Mouse (Mus musculus): ENCODE data around the gene Gm6588. TPM values are rescaled to one million over a fixed set of nuclear protein-coding genes. Genes with fewer than 3 reads are reported as not detected.

The Gm6588 gene
- total RNA-seq, 2 experiments from 2014 or later, result not detected

- no peak for ATAC-seq (replicated peaks; ENCODE audit: low FRiP score, poor library complexity, severe bottlenecking)
Observed at GRCm38 (mm10) chr5:112468986-112469581, 19.9 kb downstream of the Gm6588 start.

GRCm38 (mm10) chr5:112470144-112470543, 20.9 kb downstream of the Gm6588 start:
- no peak for ATAC-seq (replicated peaks; ENCODE audit: low FRiP score, poor library complexity, severe bottlenecking)

GRCm38 (mm10) chr5:112473453-112473852, 24.2 kb downstream of the Gm6588 start:
- no peak for ATAC-seq (replicated peaks; ENCODE audit: low FRiP score, poor library complexity, severe bottlenecking)

- no peak for ATAC-seq (replicated peaks; ENCODE audit: low FRiP score, poor library complexity, severe bottlenecking)
Observed at GRCm38 (mm10) chr5:112481946-112482410, 32.8 kb downstream of the Gm6588 start.

GRCm38 (mm10) chr5:112482551-112482950, 33.3 kb downstream of the Gm6588 start:
- no peak for ATAC-seq (replicated peaks; ENCODE audit: low FRiP score, poor library complexity, severe bottlenecking)

GRCm38 (mm10) chr5:112483030-112483429, 33.8 kb downstream of the Gm6588 start:
- no peak for ATAC-seq (replicated peaks; ENCODE audit: low FRiP score, poor library complexity, severe bottlenecking)

GRCm38 (mm10) chr5:112484924-112485715, 35.9 kb downstream of the Gm6588 start:
- no peak for ATAC-seq (replicated peaks; ENCODE audit: low FRiP score, poor library complexity, severe bottlenecking)

GRCm38 (mm10) chr5:112486415-112486814, 37.2 kb downstream of the Gm6588 start:
- no peak for ATAC-seq (replicated peaks; ENCODE audit: low FRiP score, poor library complexity, severe bottlenecking)

- no peak for ATAC-seq (replicated peaks; ENCODE audit: low FRiP score, poor library complexity, severe bottlenecking)
Observed at GRCm38 (mm10) chr5:112487504-112487903, 38.3 kb downstream of the Gm6588 start.

GRCm38 (mm10) chr5:112488101-112488776, 39.0 kb downstream of the Gm6588 start:
- ATAC-seq (replicated peaks; ENCODE audit: low FRiP score, poor library complexity, severe bottlenecking), result no peak

GRCm38 (mm10) chr5:112491489-112491888, 42.3 kb downstream of the Gm6588 start:
- no peak for ATAC-seq (replicated peaks; ENCODE audit: low FRiP score, poor library complexity, severe bottlenecking)

GRCm38 (mm10) chr5:112493492-112493891, 44.3 kb downstream of the Gm6588 start:
- no peak for ATAC-seq (replicated peaks; ENCODE audit: low FRiP score, poor library complexity, severe bottlenecking)

GRCm38 (mm10) chr5:112496753-112497369, 47.6 kb downstream of the Gm6588 start:
- ATAC-seq (replicated peaks; ENCODE audit: low FRiP score, poor library complexity, severe bottlenecking), result no peak

GRCm38 (mm10) chr5:112498921-112499917, 50.0 kb downstream of the Gm6588 start:
- ATAC-seq (replicated peaks; ENCODE audit: low FRiP score, poor library complexity, severe bottlenecking), result no peak

GRCm38 (mm10) chr5:112499918-112500682, 50.9 kb downstream of the Gm6588 start:
- ATAC-seq (replicated peaks; ENCODE audit: low FRiP score, poor library complexity, severe bottlenecking), result no peak
